Mouse (Mus musculus): ENCODE data around the gene Ptprm.

DNA sequence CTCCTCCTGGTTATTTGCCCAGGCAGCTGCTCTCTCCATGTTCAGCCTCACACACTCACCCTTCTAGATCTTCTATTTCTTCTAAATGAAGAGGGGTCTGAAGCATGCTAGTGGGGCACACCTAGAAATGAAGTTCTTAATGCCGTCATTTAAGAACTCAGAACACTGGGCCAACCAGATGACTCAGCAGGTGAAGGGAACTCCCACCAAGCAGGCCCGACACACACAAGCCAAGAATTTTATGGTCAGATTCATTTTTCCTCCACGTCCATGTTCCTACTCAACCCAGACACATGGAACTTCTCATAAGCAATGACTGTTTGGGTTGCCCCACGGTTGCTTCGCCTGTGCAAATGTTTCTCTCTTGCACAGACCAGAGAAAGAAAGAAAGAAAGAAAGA, 230.5 kb downstream of the Ptprm start:
- TF ChIP-seq CTCF (IDR thresholded peaks at IDR 0.05; ENCODE audit: insufficient read depth, low read depth, low read length), result no peak
- no peak for TF ChIP-seq POLR2A (IDR thresholded peaks at IDR 0.05; ENCODE audit: insufficient read depth, low read depth, low read length)
